Mouse (Mus musculus) lung, postnatal 25 days (tissue): Measurements from ENCODE around the gene Timmdc1.
"Not testable (repeated sequence)": the region's sequence is repeated elsewhere in the genome, so short reads cannot be mapped to it uniquely, and the experiment has no call there.

Experiments used
- DNase-seq: peaks from one replicate; pipeline ENCODE4 v3.0.0; 2022; ENCODE audit warnings: low spot score

Timmdc1 gene

DNA sequence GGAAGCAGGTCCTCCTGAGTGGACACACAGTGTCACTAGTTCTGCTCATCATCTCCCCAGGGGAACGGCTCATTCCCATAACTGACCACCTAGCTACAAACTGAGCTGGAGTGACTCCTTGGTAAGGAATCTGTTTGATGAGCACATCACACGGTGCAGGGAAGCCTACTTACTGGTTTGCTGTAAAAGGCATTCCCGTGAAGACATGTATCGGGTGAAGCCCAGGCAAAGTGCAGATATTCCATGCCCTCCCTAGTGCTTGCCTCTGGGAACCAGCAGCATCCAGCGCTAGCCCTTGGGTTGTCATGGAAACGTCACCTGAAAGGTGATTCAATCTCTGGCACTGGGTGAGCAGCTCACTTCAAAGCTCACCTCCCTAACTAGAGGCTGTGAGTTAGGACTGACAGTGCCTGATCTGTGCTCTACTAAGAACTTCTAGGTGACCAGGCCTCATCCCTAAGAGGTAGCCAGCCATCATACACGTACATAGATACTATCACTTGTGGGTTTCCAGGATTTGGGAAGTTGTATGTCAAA is 25.8 kb downstream of the Timmdc1 start:
- DNase-seq = no peak

DNA sequence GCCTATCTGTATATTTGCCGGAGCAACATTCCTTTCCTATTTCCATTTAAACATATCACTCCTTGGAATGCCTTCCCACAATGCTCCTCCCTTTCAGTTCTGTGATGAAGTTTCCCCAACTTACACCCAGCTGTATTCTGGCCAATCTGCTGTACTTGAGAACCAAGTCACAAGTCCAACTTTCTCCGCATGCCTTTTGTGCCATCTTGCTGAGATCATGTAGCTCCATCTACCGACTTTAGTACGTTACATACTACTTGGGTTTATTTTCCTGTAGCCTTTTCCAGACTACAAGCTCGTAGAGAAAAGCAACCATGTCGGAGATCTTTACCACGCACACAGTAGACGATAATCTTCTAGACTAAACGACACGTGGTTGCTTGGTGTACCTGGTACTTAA is 28.6 kb downstream of the Timmdc1 start:
- DNase-seq = no peak

DNA sequence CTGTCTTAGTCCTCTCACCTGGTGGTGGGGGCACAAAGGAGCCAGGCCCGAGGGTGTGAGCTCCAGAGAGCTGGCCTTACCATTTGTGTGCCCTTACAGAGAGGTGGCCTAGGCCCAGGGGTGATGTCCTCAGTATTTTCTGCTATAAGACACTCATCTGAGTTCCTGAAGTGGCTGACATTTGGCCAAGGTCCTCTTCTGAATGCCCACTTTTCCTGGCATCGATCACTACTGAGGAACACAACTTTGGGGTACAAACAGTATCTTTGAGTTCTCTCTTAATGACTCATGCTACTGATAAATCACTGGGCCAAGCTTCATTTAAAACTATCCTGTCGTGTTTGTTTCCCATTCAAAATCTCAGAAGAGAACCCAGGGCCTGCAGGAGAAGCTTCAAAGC is 29.9 kb downstream of the Timmdc1 start:
- no peak for DNase-seq

DNA sequence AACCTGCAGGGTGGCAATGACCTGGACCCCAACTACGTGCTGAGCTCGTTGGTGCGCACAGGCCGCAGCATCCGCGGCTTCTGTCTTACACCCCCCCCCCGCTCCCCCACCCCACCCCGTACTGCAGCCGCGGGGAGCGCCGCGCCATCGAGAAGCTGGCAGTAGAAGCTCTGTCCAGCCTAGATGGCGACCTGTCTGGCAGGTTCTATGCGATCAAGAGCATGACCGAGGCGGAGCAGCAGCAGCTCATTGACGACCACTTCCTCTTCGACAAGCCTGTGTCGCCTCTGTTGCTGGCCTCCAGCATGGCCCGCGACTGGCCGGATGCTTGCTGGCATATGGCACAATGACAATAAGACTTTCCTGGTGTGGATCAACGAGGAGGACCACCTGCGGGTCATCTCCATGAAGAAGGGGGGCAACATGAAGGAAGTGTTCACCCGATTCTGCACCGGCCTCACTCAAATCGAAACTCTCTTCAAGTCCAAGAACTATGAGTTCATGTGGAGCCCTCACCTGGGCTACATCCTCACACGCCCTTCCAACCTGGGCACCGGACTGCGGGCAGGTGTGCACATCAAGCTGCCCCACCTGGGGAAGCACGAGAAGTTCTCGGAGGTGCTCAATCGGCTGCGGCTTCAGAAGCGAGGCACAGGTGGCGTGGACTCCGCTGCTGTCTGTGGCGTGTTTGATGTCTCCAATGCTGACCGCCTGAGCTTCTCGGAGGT is 38.7 kb downstream of the Timmdc1 start:
- DNase-seq = no peak

DNA sequence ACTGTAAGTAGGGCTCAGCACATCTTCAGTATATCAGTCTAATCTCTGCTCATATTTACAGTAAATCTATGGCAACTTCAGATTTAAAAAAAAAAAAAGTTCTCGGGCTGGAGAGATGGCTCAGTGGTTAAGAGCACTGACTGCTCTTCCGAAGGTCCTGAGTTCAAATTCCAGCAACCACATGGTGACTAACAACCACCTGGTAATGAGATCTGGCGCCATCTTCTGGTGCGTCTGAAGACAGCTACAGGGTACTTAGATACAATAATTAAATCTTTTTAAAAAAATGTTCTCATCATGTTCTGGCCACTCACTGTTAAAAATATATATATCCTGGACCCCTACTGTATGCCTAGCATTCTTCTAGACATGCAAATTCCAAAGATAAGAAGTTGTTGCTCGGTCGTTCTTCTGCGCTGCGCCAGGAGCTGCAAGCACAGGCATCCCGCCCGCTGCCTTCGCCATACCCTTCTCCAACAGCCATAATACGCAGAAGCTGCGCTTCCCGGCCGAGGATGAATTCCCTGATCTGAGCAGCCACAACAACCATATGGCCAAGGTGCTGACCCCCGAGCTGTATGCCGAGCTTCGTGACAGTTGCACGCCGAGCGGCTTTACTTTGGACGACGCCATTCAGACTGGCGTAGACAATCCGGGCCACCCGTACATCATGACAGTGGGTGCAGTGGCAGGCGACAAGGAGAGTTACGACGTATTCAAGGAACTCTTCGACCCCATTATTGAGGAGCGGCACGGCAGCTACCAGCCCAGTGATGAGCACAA is 39.5 kb downstream of the Timmdc1 start:
- peak; percentile 21 for DNase-seq

DNA sequence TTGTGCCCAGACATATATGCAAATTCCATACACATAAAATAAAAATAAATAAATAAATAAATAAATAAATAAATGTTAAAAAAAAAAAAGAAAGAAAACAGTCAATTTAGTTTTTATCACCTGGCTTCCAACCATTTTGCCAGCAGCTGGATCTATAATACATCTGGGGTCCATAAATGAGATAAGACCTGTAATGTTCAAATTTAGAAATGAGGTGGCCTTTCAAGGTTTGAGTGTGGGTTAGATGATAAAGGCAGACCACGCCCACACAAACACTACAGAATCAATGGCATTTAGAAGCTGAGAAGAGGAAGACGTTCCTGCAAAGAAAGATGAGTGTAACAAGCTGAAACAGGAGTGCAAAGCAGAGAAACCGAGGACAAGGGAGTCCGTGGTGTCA is 41.1 kb downstream of the Timmdc1 start:
- DNase-seq = no peak

DNA sequence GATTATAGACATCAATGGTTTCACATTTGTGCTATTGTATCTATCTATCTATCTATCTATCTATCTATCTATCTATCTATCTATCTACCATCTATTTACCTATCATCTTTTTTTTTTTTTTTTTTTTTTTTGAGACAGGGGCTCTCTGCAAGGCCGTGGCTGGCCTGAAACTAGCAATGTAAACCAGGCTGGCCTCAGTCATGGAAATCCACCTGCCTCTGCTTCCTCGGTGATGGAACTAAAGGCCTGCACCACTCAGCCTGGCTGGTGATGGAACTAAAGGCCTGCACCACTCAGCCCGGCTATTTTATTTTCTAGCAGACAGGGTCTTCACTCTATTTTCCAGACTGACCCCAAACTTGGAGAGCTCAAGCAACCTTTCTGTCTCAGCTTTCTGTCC is 44.2 kb downstream of the Timmdc1 start:
- no peak for DNase-seq

- DNase-seq = not testable (repeated sequence)
Measured at GRCm38 (mm10) chr16:38477241-38477608, 45.2 kb downstream of the Timmdc1 start.

- DNase-seq = peak; percentile 31
Measured at GRCm38 (mm10) chr16:38476312-38477240, 45.9 kb downstream of the Timmdc1 start.

GRCm38 (mm10) chr16:38475681-38476311 is 46.7 kb downstream of the Timmdc1 start:
- DNase-seq = no peak

GRCm38 (mm10) chr16:38474677-38475286 is 47.7 kb downstream of the Timmdc1 start:
- DNase-seq = no peak

DNA sequence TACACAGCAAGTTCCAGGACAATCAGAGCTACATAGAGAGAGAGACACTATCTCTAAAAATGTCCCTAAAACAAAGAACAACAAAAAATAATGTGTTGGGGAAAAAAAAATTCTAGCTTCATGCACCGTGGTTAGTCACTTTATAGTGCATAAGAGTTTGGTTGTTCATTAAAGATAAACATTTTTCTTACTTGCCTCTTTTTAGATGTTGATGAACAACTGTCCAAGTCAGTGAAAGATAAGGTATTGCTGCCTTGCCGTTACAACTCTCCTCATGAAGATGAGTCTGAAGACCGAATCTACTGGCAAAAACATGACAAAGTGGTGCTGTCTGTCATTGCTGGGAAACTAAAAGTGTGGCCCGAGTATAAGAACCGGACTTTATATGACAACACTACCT is 48.8 kb downstream of the Timmdc1 start:
- no peak for DNase-seq

DNA sequence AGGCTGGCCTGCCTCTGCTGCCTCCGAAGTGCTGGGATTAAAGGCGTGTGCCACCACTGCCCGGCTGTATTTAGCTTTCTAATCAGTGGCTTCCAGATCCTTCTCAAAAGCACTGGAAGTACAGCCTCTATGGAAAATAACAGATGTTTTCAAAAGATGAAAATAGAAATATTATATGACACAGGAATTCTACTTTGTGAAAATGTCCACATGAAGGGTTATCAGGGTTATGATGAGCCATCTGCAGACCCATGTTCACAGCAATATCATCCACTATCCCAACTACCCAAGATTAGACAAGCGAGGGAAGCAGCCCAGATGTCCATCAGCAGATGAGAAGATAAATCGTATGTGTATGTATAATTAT is 50.0 kb downstream of the Timmdc1 start:
- DNase-seq = no peak

DNA sequence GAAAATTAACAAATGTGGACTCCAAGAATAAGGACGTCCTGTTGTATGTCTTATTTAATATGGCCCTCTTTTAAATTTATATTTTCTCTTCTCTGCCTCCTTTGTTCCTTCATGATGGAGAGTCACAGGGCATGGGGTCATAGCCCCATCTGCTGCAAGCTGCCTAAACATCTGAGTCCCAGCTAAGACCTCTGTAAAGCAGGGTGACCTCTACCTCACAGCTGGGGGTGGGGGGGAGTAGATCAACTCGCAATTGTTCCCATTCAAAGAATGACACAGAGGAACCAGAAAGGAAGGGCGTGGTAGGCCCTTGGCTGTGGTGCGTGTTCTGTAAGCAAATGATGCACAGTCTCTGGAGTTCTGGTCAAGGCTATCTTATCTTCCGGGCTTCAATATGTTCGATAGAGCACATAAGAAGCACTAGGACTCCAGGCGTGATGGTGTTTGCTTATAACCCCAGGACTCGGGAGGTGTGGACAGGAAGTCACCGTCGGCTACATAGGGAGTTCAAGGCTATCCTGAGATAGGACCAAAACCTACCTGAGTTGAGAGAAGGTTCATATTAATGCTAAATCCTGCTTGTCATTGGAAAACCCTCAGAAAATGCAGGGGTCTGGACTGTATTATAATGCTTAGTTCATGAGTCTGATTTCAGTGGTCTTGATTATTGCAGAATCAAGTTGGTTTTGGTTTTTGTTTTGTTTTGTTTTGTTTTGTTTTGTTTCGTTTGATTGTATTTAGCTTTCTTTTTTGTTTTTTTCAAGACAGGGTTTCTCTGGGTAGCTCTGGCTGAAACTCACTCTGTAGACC is 50.6 kb downstream of the Timmdc1 start:
- no peak for DNase-seq

DNA sequence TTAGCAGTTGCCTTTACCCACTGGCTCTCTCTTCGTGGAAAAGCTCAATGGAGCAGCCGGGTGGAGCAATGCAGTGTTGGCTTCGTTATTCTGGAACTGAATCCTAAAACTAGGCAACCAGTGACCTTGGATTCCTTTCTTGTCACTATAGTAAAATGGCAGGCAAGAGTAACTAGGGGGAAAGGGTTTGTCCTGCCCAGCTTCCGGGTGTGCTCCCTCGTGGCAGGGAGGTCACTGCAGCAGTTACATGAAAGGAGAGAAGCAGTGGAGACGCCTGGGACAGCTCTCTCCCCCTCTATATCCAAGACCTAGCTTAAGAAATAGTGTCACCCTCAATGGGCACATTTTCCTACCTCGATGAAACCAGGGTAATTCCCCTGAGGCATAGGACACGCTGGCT is 53.0 kb downstream of the Timmdc1 start:
- no peak for DNase-seq

- DNase-seq = no peak
Measured at GRCm38 (mm10) chr16:38468706-38469018, 53.8 kb downstream of the Timmdc1 start.

- DNase-seq = no peak
Measured at GRCm38 (mm10) chr16:38467917-38468705, 54.4 kb downstream of the Timmdc1 start.

GRCm38 (mm10) chr16:38467091-38467916 is 55.2 kb downstream of the Timmdc1 start:
- DNase-seq = no peak

GRCm38 (mm10) chr16:38466089-38466488 is 56.4 kb downstream of the Timmdc1 start:
- DNase-seq = no peak
